Mouse (Mus musculus) G1E-ER4 (cell line): Measurements from ENCODE around the gene Gm49322. TPM values are rescaled to one million over a fixed set of nuclear protein-coding genes. Genes with fewer than 3 reads are reported as not detected.

Experiments
- GATA1 ChIP-seq: IDR thresholded peaks from one replicate; pipeline ENCODE4 v1.8.0; 2012; ENCODE audit warnings: low read length, inconsistent platforms
- polyA plus RNA-seq: library from polyadenylated mRNA; stranded (reverse); fragments of >175 nt; gene quantifications from 2 replicates; pipeline ENCODE4 v1.2.3, GENCODE M21; 2012

The Gm49322 gene
- polyA plus RNA-seq, 1 experiment = 2.0 TPM

GRCm38 (mm10) chr10:80596318-80596717, 9.5 kb upstream of the Gm49322 start:
- TF ChIP-seq GATA1 = no peak

GRCm38 (mm10) chr10:80602698-80603325, 3.0 kb upstream of the Gm49322 start, which contains the start of the genes Scamp4 and Adat3:
Gene Scamp4, plus strand, starts transcription at chr10:80602872.
Gene Adat3, plus strand, starts transcription at chr10:80602880.
- TF ChIP-seq GATA1 = no peak

DNA sequence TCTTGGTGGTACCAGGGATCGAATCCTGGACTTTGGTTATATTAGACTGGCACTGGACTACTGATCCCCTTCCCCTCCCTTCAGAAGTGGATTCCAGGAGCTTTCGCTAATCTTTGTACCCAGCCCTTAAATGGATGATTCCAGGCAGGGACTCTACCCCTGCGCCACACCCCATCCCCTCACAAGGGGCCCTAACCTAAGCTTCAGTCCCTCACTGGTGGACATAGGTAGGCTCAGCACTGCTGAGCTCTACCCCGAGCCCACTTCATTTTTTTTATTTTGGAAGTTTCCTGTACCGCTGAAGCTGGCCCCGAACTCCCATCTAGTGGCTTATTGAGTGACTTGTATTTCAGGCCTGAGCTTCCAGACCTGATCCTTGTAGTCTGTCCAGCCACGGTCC, 2.5 kb upstream of the Gm49322 start:
- no peak for TF ChIP-seq GATA1

- no peak for TF ChIP-seq GATA1
These were observed 1.8 kb upstream of the Gm49322 start for GRCm38 (mm10) chr10:80604001-80604509.

DNA sequence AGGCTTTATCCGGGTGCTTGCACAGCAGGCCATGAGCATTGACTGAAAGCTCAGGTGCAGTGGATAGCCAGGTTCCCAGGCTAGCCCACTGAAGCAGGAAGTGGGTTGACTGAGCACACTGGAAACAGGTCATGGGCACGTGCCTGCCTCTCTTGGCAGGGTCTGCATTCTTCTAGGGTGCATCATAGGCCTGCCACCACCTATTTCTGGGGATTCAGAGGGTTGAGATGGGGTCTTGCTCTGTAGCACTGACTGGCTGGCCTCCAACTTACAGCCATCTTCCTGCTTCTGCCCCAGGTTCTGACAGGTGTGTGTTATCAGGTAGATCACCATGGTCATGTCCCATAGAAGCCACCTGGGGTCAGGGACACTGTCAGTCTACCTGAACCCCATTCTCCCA, 833 bp upstream of the Gm49322 start:
- no peak for TF ChIP-seq GATA1

GRCm38 (mm10) chr10:80606306-80606705, 485 bp downstream of the Gm49322 start:
- TF ChIP-seq GATA1 = no peak

GRCm38 (mm10) chr10:80606737-80607350, 1.0 kb downstream of the Gm49322 start:
- no peak for TF ChIP-seq GATA1

DNA sequence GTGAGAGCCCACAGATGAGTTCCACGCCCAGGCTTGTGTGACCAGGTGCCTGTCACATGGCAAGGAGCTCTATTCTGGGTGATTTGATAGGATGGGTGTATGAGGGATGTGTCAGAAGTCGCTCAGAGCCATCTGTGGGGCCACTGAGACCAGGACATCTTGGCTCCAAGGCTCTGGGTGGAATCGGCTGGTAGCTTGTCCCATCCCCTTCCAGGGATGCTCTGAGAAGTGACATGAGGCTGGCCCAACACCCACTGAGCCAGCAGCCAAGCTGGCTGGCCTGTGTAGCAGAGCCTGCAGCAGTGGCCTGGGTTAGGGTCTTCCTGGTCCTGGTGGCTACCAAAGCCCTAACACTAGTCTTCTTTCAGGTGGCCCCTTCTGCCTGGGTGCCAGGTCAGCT, 2.6 kb downstream of the Gm49322 start:
- TF ChIP-seq GATA1 = no peak

- TF ChIP-seq GATA1 = no peak
These were observed 3.6 kb downstream of the Gm49322 start for GRCm38 (mm10) chr10:80609269-80609924.

DNA sequence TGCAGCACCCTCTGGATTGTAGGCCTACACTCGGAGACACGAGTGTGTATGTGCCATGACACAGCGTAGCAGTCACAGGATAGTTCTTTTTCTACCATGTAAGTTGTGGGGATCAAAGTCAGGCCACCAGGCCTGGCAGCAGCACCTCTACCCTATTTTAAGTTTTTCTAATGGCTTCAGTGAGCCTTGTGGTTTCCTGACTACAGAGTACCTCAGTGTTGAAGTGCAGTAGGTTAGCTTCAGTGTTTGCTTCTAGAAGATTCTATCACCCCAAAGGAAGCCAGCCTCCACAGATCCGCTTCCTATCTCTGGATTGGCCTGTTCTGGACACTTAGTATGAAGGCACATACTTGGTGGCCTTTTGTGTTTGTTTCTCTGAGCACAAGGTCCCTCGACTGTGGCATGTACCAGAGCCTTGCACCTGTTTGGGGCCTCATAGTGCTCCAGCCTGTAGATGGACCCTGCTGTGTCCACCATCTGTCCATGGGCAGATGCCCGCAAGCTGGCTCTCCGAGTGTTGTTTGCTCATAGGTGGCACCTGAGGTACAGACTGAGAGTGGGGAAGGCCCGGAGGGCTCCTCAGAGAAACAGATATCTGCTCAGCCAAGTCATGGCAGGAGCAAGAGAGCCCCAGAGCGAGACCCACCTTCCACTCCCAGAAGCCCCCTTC, 4.4 kb downstream of the Gm49322 start:
- TF ChIP-seq GATA1 = no peak

GRCm38 (mm10) chr10:80611024-80611423, 5.2 kb downstream of the Gm49322 start:
- no peak for TF ChIP-seq GATA1

DNA sequence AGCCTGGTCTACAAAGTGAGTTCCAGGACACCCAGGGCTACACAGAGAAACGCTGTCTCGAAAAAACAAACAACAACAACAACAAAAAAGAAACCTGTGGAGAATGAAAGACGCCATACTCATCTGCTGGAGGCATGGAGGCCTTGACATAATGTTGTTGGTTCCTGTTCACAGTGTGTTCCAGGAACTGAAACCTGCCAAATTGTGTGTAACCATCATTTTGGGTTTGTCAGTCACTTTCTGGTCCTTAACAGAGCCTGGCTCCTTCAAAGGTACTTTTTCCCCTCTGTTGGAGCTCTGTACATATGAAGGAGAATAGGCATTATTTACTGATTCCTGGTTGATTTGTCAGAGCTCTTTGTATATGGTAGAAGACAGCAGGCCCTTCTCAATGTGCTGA, 6.1 kb downstream of the Gm49322 start:
- no peak for TF ChIP-seq GATA1

DNA sequence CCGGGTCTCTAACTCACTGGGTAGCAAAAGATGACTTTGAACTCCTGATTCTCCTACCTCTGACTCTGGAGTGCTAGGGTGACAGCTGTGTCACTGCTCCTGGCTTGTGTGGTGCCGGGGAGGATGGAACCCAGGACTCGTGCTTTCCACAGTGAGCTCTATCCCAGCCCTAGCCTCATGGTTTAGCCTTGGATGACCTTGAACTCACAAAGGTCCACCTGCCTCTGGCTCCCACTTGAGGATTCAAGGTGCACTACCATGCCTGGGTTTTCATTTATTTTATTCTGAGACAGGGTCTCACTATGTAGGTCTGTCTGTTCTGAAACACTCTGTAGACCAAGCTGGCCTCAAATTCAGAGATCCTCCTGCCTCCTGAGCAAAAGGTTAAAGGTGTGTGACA, 8.0 kb downstream of the Gm49322 start:
- no peak for TF ChIP-seq GATA1

DNA sequence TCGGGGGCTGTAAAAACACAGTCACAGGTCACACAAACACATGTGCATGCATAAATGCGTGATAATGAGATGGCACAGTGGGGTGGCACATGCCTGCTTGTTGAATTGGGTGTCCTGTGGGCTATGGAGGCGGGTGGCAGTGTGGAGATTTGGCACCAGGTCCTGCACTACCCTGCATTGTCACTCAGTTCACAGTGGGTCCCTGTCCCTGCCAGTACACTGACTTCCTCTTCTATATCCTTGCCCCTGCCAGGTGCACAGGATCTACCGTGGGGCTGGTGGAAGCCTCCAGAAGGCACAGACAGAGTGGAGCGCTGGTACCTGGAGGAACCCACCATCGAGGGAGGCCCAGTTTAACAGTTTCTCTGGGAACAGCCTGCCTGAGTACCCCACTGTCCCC, 8.5 kb downstream of the Gm49322 start:
- TF ChIP-seq GATA1 = no peak

GRCm38 (mm10) chr10:80618181-80618580, 12.4 kb downstream of the Gm49322 start:
- no peak for TF ChIP-seq GATA1
